Mouse (Mus musculus) ovary, postnatal 36 days (tissue): Measurements from ENCODE around the gene Tma7.

Experiments
- DNase-seq: peaks from one replicate; pipeline ENCODE4 v3.0.0; 2022; ENCODE audit warnings: low spot score, mixed read lengths

Tma7 gene

DNA sequence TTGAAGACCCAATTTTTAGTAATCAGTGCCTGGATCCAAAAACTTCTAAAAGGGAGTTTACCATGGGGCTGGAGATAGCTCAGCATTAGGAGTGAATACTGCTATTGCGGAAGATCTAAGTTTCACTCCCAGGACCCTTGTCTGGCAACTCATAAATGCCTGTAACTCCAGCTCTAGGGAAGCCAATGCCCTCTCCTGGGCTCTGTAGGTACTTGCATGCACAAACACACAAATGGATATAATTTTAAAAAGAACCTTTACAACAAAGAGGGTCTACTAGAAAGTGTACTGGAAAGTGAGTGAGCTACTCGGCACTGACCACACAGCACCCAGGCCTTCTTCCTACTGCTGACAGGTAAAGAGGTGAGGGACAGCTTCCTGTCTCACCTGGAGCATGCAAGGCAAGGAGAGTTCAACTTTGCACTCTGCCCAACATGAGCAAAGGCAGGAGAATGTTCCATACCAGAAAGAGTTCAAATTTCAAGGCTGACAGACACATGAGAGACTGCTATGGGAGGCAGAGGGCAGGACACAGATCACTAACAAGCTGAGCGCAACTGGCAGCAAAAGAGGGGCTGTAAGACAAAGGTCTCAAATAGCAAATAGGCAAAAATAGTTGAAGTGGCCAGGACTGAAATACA is 14.2 kb downstream of the Tma7 start:
- no peak for DNase-seq

DNA sequence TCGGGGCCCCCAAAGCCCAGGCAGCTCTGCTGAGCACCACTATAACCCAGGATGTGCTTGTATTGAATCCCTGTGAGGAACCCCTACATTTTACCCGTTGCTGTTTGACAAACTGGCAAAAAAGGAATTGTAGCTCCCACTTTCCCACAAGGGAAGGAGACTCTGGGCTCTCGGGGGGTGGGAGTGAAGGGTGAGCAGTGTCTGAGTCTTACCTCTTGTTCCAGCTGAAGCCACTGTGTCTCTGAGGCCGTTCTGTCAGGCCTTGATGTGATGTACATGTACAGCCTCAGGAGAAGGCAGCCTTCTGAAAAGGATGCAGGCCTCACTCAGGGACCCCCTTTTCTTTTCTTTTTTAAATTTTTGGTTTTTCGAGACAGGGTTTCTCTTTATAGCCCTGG is 21.5 kb downstream of the Tma7 start:
- DNase-seq, result no peak

DNA sequence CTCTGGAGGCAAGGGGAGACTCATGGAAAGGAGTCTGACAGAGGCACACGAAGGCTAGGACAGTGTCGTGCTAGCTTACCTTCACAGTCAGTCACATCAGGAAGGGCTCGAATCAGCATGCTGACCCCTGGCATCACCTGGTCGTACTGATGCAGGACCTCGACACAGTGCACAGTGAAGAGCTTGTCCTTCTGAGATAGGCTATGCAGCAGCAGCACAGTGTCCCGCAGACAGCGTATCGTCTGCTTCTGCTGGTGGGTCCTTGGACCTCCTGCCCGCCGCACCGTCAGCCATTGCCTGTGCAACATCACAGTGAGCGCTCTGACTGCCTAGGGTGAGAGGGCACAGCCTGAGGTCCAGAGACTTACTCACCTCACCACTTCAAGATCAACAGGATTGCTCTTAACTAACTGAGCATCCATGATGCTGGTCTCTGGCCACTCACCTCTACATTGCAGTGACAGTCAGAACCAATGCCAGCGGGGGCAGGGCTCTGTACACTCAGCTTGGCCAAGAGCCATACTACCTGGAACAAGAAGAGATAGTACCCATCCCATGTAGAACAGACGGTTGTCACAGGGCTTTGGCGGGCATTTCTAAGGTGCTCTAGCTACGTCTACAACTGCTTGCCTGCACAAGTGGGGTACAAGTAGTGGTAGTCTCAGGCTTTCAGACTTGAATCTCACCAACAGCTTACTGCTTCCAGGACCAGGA is 22.0 kb downstream of the Tma7 start:
- no peak for DNase-seq

DNA sequence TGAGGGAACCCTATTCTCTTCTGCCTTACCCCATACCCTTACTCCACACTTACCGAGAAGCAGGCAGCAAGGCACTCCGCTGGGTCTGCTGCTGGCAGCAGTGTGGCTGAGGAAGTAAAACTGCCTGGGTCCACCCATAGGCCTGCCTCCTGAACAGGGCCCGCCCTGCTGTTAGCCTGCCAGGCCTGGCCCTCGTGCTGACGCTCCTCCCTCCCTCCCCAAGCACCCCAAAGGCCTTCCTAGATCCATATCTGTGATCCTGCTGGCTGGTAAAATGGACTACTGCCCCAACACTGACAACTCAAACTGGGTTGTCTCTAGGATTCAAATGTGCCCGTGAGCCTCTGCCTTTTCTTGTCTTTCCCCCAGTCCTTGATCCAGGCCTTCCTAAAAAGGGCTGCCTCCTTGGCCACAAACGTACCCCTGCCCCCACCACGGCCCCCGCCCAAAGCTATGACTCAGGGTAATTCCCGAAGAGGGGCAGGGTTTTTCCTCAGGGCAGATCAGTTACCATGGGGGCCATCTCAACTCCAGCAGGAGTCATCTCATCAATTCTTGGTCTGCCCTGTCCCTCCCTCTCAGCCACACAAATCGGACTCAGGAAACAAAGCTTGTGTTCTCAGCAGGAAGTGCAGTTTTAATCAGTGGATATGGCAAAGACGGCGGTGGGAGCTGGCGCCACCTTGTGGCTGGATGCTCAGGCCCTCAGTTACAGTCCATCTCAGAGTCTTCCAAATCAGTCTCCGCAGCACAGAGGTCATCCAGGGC is 23.1 kb downstream of the Tma7 start, which contains the start of gene Trex1:
Gene Trex1 (minus strand): TSS at position 599 of the 768 bp plus-strand sequence.
- DNase-seq, result peak; percentile 86

DNA sequence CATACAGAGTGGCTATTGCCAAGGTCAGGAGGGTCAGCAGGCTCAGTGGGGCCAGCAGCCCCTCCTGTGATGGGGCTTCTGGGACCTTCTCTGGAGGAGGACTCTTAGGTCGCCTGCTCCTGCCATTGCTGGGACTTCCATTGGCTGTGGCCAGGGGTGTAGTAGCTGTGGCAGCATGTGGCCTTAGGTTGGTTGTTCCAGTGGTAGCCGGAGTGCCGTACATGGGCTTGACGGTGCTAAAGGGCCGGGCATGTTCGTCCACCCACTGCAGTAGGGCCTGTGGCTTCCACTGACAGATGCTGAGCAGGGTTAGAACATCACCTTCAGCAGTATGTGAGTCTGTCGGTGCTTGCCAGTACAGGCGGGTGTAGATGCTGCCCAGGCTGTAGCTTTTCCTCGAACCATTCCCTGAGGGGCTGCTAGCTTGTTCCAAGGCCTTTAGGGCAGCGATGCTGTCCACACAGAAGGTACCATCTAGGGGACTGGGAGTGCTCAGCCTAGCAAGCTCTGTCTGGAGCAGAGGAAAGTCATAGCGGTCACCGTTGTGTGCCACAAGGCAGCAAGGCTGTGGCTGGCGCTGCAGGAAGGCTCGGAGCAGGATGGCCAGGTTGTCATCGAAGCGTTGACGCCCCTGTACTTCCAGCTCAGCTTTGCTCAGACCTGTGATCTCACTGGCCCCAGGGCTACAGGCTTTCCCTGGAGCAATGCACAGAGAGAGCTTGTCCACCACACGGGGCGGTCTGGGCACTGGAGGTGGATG is 24.2 kb downstream of the Tma7 start:
- DNase-seq, result no peak

DNA sequence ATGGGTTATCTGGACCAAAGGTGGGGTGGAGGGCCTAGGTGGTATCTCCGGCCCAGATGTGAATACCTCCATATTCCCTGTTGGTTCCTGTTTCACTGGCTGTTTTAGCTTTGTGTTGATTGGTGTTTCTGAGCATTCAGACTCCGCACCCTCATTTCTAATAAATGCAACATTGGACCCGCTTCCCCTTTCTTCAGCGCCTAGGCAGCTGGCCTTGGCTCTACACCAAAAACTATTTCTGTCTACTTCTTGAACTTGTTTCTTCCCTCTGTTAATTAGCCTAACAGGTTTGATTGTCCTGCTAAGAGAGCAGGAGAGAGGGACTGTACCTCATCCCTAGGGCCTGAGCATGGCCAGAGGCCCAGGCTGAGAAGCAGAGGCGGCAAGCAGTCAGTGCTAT is 24.8 kb downstream of the Tma7 start:
- no peak for DNase-seq

DNA sequence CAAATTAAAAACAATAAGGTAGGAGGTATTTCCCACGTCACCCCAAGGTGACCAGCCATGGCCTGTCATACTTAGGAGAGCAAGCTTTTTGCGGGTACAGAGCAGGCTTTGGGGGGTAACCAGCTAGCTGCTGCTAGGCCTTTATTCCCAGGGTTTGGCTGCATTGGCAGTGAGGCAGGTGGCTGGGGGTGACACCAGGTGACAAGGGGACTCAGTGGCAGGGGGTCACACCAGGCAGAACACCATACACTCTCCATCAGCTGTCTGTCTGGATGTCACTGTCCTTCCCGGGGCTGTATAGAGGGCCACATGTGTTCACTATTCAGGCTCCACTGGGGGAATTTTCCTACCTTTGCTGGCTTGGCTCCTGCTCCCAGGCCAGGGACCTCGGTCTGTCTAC is 25.5 kb downstream of the Tma7 start:
- no peak for DNase-seq

DNA sequence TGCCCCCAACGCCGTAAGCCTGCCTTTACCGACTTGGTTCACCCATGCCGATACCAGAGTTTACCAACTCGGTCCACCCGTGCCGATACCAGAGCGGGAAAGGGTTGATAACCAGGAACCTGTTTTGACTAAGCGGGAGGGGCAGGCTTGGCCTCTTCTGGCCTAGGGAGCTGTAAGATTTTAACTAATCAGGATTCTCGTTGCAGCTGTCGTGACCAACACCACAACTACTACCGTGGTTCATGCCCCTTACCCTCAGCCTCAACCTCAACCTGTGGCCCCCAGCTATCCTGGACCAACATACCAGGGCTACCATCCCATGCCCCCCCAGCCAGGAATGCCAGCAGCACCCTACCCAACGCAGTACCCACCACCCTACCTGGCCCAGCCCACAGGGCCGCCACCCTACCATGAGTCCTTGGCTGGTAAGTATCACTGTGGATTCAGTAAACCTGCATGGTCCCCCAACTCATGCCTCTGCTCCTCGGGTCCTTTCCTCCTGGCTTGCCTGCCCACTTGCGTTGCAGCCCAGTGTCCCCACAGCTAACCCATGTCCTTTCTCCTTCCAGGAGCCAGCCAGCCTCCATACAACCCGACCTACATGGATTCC is 26.2 kb downstream of the Tma7 start:
- DNase-seq, result no peak

DNA sequence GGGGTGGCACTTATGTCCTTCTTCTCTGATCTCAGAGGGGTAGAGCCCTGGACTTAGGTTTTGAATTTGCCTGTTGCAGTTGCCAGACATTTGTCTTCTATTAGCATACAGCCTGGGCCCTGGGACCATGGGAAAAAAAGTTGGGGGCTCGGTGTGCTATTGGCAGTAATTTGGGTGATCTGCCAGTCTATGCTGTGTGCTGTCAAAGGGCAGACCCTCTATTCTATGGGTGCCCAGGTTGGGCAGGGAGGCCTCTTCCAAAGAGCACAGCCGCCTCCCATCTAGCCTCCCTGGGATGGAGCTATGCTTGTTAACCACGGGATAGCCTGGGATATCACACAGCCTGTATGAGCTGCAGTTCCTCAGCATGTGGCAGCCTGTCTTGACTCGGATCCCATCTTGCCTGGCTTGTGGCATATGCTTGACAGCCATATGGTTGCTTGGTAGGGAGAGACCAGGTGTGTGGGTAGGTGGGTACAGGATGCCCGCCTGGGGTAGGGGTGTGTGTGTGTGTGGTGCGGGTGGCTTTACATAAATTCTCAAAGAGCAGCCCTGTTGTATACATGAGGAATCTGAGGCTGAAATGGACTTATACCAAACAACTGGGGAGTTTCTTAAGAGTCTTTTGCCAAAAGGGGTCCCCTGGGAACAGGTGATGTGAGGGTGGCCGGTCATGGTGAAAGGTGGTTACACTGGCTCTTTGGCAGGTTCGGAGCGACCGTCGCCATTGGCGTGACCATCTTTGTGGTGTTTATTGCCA is 26.9 kb downstream of the Tma7 start:
- DNase-seq, result no peak

DNA sequence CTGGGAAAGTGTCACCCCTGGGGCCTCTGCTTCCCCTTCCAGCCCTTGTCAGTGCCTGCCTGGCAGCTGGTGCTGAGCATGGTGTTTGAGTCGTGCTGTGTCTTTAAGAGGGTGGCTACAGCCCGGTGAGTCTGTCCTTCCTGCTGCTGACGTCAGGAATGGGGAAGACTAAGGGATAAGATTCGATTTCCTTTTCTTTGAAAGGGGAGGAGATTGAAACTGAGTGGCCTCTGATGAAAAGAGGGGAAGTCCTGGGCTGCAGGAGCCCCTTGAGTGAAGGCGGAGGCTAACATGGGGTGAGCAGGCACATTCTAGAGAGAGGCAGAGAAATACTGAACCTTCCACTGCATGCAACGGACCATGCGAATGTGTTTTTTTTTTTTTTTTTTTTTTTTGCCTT is 27.7 kb downstream of the Tma7 start:
- DNase-seq, result peak; percentile 42

DNA sequence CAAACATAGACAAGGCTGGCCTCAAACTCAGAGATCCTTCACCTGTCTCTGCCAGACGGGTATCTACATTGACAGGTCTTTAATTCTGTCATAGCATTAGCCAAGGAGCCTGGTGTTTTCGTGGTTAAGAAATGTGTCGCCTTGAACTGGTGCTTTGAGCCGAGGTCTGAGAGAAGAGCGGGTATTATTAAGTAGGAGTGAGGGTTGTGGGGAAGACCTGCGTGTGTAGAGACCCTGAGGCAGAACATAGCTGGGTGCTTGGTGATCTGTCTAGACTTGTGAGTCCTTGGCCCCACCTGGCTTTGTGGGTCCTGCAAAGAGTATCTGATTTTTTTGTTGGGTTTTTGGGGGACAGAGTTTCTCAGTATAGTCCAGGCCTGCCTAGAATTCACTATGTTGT is 28.5 kb downstream of the Tma7 start:
- DNase-seq, result no peak

DNA sequence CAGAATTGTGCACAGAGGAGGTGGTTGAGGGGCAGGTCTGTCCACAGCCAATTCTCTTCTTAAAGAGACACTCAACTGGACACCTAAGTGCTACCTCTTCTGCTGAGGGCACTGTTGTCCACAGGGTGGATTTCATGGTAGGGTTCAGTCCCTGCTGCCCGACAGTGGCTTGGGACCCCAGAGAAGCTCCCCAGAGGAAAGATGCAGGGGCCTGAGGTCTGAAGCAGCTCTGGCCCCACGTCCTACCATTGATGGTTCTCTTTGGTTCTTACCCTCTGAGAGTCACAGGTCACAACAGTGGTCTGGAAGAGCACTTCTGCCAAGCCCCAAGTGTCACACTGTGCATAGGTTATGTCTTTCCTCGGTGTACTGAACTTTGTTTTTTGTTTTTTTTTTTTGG is 29.0 kb downstream of the Tma7 start:
- no peak for DNase-seq

DNA sequence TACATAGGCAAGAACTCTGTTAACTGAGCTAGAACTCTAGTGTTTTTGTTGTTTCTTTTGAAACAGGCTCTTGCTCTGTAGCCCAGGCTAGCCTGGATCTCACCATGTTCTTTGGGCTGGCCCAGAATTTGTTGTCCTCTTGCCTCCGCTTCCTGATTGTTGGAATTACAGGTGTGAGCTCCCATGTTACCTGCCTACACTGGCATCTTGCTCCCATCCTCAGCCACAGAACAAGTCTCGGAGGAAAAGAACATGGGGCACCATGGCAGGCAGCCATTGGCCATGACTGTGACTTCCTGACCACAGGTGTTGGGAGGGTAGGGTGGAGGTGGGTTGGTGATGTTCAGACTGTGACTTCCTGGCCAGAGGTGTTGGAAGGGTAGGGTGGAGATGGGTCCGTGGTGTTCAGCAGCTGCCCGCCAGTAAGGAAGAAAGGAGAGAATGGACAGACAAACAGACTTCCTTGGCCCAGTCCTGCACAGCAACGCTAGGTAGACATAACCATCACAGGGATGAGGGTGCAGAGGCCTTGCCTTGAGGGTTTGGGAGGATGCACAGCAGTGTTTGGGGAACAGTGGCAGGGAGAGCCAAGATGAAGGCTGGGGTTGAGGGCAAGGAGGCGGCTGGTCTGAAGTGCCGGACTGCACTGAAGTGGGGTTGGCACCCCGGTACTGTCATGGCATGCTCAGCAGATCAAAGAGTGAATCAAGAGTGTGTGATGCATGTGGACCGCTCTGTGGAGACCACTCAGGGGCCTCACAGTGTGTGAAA is 29.7 kb downstream of the Tma7 start:
- DNase-seq, result no peak

DNA sequence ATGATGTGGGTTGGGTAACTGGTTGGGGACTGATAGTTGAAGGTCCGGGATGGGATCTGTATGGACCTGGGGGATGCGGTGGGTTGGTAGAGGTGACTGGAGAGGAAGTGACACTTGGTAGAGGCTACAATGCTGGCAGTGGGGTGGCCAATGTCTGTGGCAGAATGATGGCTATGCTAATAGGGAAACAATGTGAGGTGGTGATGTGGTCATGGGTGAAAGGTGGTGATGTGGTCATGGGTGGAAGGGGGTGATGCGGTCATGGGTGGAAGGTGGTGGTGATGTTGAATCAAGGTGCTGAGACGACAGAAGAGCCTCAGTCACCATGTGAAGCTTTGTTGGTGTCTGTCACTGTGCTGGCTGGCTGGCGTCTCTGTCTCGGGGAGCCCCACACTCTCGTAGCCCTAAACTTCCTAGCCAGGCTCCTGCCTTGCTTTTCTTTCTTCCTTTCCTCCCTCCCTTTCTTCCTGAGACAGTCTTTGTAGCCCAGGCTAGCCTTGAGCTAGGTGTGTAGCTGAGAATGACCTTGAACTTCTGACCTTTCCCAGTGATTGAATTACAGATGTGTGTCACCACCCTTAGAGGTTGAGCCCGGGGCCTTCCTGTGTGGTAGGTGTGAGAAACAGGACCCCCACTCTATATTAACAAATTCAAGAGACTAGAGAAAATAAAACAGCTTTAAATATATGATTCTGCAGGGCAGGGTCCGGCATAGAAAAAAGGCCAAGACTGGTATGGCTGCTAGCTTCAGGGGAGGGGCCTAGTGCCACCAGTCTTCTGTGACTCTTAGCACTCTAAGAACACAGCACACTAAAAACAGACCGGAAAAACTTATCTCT is 30.5 kb downstream of the Tma7 start:
- DNase-seq, result no peak

DNA sequence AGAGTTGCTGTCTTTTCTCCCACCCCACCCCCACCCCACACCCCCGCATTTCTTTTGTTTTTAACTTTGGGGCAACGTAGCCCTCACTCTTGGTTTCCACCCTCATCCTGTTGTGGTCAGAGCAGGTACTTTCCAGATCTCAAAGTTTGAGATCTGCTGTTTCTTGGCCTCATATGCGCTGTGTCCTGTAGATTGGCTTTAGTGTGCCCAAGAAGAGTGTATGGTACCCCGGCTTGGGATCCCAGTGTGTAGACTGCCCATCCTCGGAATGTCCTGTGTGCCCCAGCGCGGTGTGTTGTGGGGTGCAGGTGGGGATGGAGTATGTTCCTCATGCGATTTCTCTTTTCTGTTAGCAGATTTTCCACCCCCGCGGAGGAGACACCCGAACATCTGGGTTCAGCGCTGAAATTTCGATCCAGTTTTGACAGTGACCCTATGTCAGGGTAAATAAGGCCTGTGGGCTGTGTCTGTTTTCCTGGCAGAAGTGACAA is 31.3 kb downstream of the Tma7 start:
- peak; percentile 1 for DNase-seq

DNA sequence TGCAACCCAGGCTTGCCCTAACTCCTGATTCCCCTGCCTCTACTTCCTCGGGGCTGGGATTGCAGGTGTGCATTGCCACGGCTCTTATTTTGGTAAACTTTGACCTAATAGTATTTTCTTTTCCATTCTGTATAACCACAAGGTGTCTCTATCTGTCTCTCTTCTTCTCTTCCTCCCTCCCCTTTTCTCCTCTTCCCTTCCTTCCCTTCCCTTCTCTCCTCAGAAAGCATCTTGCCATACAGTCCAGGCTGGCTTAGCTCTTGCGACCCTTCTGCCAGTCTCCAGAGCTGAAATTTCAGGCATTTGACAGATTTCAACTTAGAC is 31.8 kb downstream of the Tma7 start:
- peak; percentile 0 for DNase-seq

DNA sequence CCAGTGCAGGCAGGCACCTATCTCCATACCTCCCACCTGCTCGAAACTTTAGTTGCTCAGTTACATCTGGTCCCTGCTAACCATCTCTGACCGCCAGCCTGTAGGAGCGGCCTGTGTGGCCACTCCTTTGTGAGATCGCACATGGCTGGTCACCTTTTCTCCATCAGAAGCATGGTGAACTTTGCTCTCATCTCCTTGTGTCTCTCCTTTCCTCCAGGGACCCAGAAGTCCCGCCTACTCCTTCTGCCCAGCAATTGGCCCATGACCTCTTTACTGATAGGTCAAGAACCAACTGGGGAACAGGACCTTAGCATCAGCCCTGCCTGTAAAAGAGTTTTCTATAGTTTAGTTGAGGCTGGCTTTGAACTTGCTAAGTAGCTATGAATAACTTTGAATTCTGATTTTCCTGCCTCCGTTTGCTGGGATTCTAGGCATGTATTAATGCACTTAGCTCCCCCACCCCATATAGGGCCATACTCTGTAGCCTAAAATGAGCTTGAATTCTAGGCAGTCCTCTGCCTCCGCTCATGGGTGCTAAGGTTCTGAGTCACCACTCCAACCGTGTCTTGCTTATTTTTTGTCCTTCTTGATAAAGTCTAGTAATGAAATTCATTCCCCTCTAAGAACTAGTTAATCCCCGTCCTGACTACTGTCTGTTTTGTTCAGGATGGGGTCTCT is 32.3 kb downstream of the Tma7 start:
- peak; percentile 1 for DNase-seq

DNA sequence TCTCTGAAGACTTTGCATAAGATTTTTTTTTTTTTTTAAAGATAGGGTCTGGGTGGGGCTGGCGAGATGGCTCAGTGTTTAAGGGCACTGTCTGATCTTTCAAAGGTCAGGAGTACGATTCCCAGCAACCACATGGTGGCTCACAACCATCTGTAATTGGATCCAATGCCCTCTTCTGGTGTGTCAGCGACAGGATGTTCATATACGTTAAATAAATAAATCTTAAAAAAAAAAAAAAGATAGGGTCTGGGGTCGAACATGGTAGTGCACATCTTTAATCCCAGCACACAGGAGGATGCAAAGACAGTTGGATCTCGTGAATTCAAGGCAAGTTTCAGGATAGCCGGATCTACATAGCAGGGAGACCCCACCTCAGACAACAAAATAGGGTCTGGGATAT is 33.1 kb downstream of the Tma7 start:
- peak; percentile 1 for DNase-seq

DNA sequence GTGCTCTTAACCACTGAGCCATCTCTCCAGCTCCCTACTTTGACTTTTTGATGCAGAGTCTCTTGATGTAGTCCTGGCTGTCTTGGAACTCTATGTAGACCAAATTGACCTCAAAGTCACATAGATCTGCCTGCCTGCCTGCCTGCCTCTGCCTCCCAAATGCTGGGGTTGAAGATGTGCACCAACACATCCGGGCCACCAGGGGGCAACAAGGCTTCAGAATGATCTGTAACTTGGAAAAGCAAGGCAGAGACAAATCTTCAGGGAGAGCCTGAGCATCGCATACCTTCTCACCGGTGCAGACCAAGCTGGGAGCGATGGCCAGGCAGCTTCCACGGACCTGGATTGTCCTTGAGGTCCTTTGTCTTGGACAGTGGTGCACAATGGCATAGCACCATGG is 36.1 kb downstream of the Tma7 start:
- peak; percentile 59 for DNase-seq
